Mouse (Mus musculus): ENCODE results near the gene Adgre5. TPM values are rescaled to one million over a fixed set of nuclear protein-coding genes. Genes with fewer than 3 reads are reported as not detected.

Adgre5 gene
- polyA plus RNA-seq, 1 experiment from 2014 or later: 9.2 TPM

GRCm38 (mm10) chr8:83747661-83748346 lies 6.7 kb upstream of the Adgre5 start:
- DNase-seq (ENCODE audit: extremely low spot score, low spot score): peak; percentile 36
- peaks cover 37% of the 10 kb centered on the region for H3K4me1 ChIP-seq
- no peaks in the 10 kb centered on the region for H3K36me3 ChIP-seq (replicated peaks)
- peak overlapping the region; percentile 72; the same call in 1 of the 2 replicates for H3K27ac ChIP-seq
- H3K27me3 ChIP-seq (ENCODE audit: poor library complexity, severe bottlenecking): peaks cover 66% of the 10 kb centered on the region
- peak overlapping the region; percentile 49 for H3K4me3 ChIP-seq
- no peaks in the 10 kb centered on the region for H3K9me3 ChIP-seq
- WGBS: 4% methylated on average over 28 of the region's 28 CpGs

- DNase-seq (ENCODE audit: extremely low spot score, low spot score): no peak
- H3K27me3 ChIP-seq (ENCODE audit: poor library complexity, severe bottlenecking): peaks cover 91% of the 10 kb centered on the region
- 80% methylated on average over 4 of the region's 4 CpGs for WGBS
Measured at GRCm38 (mm10) chr8:83744070-83744469, 2.9 kb upstream of the Adgre5 start.

GRCm38 (mm10) chr8:83742968-83743367 lies 1.8 kb upstream of the Adgre5 start:
- Histone ChIP-seq H3K4me3 (no peak overlapping the region), H3K4me1 (peaks cover 38% of the 10 kb centered on the region), H3K27ac (no peak overlapping the region), H3K9me3 (no peaks in the 10 kb centered on the region), H3K36me3 (replicated peaks) (no peaks in the 10 kb centered on the region), H3K27me3 (ENCODE audit: poor library complexity, severe bottlenecking) (peaks cover 85% of the 10 kb centered on the region)
- 96% methylated on average over 6 of the region's 6 CpGs for WGBS
- DNase-seq (ENCODE audit: extremely low spot score, low spot score): no peak

More at GRCm38 (mm10) chr8:83744070-83744469, 2.9 kb upstream of the Adgre5 start:
- no peaks in the 10 kb centered on the region for H3K9me3 ChIP-seq
- no peak overlapping the region for H3K27ac ChIP-seq
- peaks cover 40% of the 10 kb centered on the region for H3K4me1 ChIP-seq
- no peaks in the 10 kb centered on the region for H3K36me3 ChIP-seq (replicated peaks)
- H3K4me3 ChIP-seq: no peak overlapping the region

GRCm38 (mm10) chr8:83741849-83742655 lies 926 bp upstream of the Adgre5 start:
- H3K4me1 ChIP-seq: peaks cover 35% of the 10 kb centered on the region
- H3K36me3 ChIP-seq (replicated peaks): no peaks in the 10 kb centered on the region
- H3K4me3 ChIP-seq: peak overlapping the region; percentile 64
- 0 out of 2 replicates have a peak overlapping the region, but pooled peaks have one; percentile 80 for H3K27ac ChIP-seq
- H3K27me3 ChIP-seq (ENCODE audit: poor library complexity, severe bottlenecking): peaks cover 75% of the 10 kb centered on the region
- WGBS: 79% methylated on average over 19 of the region's 19 CpGs
- peaks cover 6% of the 10 kb centered on the region; the same call in 1 of the 2 replicates for H3K9me3 ChIP-seq
- no peak for DNase-seq (ENCODE audit: extremely low spot score, low spot score)

GRCm38 (mm10) chr8:83740586-83740975 lies 545 bp downstream of the Adgre5 start:
- no peak for DNase-seq (ENCODE audit: extremely low spot score, low spot score)
- Histone ChIP-seq H3K4me1 (peaks cover 35% of the 10 kb centered on the region), H3K9me3 (peaks cover 9% of the 10 kb centered on the region; the same call in 1 of the 2 replicates), H3K36me3 (replicated peaks) (no peaks in the 10 kb centered on the region), H3K27ac (peak overlapping the region; percentile 80), H3K4me3 (peak overlapping the region; percentile 64), H3K27me3 (ENCODE audit: poor library complexity, severe bottlenecking) (peaks cover 61% of the 10 kb centered on the region)
- WGBS: 25% methylated on average over 3 of the region's 3 CpGs

- 54% methylated on average over 8 of the region's 8 CpGs for WGBS
- H3K27ac ChIP-seq: peak overlapping the region; percentile 44; the same call in 1 of the 2 replicates
- peaks cover 35% of the 10 kb centered on the region for H3K4me1 ChIP-seq
- no peak for DNase-seq (ENCODE audit: extremely low spot score, low spot score)
- H3K4me3 ChIP-seq: peak overlapping the region; percentile 64; the same call in 1 of the 2 replicates
- H3K9me3 ChIP-seq: peaks cover 9% of the 10 kb centered on the region; the same call in 1 of the 2 replicates
- no peaks in the 10 kb centered on the region for H3K36me3 ChIP-seq (replicated peaks)
- H3K27me3 ChIP-seq (ENCODE audit: poor library complexity, severe bottlenecking): peaks cover 55% of the 10 kb centered on the region
Measured at GRCm38 (mm10) chr8:83739711-83740468, 1.2 kb downstream of the Adgre5 start.

- WGBS: 72% methylated on average over 10 of the region's 10 CpGs
- peaks cover 50% of the 10 kb centered on the region for H3K27me3 ChIP-seq (ENCODE audit: poor library complexity, severe bottlenecking)
- no peak for DNase-seq (ENCODE audit: extremely low spot score, low spot score)
Measured at GRCm38 (mm10) chr8:83738949-83739710, 2.0 kb downstream of the Adgre5 start.

GRCm38 (mm10) chr8:83737852-83738562 lies 3.1 kb downstream of the Adgre5 start:
- Histone ChIP-seq H3K27ac (no peak overlapping the region), H3K4me1 (peaks cover 39% of the 10 kb centered on the region), H3K36me3 (replicated peaks) (no peaks in the 10 kb centered on the region), H3K27me3 (ENCODE audit: poor library complexity, severe bottlenecking) (peaks cover 49% of the 10 kb centered on the region), H3K9me3 (peaks cover 9% of the 10 kb centered on the region; the same call in 1 of the 2 replicates), H3K4me3 (no peak overlapping the region)
- WGBS: 74% methylated on average over 4 of the region's 4 CpGs
- no peak for DNase-seq (ENCODE audit: extremely low spot score, low spot score)

More at GRCm38 (mm10) chr8:83738949-83739710, 2.0 kb downstream of the Adgre5 start:
- Histone ChIP-seq H3K36me3 (replicated peaks) (no peaks in the 10 kb centered on the region), H3K4me1 (peaks cover 38% of the 10 kb centered on the region), H3K9me3 (peaks cover 9% of the 10 kb centered on the region; the same call in 1 of the 2 replicates), H3K4me3 (0 out of 2 replicates have a peak overlapping the region, but pooled peaks have one; percentile 2), H3K27ac (peak overlapping the region; percentile 44; the same call in 1 of the 2 replicates)

GRCm38 (mm10) chr8:83737346-83737745 lies 3.8 kb downstream of the Adgre5 start:
- Histone ChIP-seq H3K4me1 (peaks cover 39% of the 10 kb centered on the region), H3K4me3 (no peak overlapping the region), H3K9me3 (peaks cover 9% of the 10 kb centered on the region; the same call in 1 of the 2 replicates), H3K36me3 (replicated peaks) (no peaks in the 10 kb centered on the region), H3K27me3 (ENCODE audit: poor library complexity, severe bottlenecking) (peaks cover 42% of the 10 kb centered on the region), H3K27ac (no peak overlapping the region)
- WGBS: 88% methylated on average over 4 of the region's 4 CpGs
- no peak for DNase-seq (ENCODE audit: extremely low spot score, low spot score)

GRCm38 (mm10) chr8:83736681-83737080 lies 4.4 kb downstream of the Adgre5 start:
- no peaks in the 10 kb centered on the region for H3K36me3 ChIP-seq (replicated peaks)
- H3K9me3 ChIP-seq: peaks cover 9% of the 10 kb centered on the region; the same call in 1 of the 2 replicates
- 93% methylated on average over 4 of the region's 4 CpGs for WGBS
- H3K4me3 ChIP-seq: no peak overlapping the region
- no peak overlapping the region for H3K27ac ChIP-seq
- no peak for DNase-seq (ENCODE audit: extremely low spot score, low spot score)
- H3K4me1 ChIP-seq: peaks cover 38% of the 10 kb centered on the region
- peaks cover 36% of the 10 kb centered on the region for H3K27me3 ChIP-seq (ENCODE audit: poor library complexity, severe bottlenecking)

- H3K36me3 ChIP-seq (replicated peaks): no peaks in the 10 kb centered on the region
- H3K27ac ChIP-seq: no peak overlapping the region
- no peak for DNase-seq (ENCODE audit: extremely low spot score, low spot score)
- peaks cover 16% of the 10 kb centered on the region for H3K4me1 ChIP-seq
- H3K9me3 ChIP-seq: peaks cover 9% of the 10 kb centered on the region; the same call in 1 of the 2 replicates
- no peak overlapping the region for H3K4me3 ChIP-seq
- 89% methylated on average over 6 of the region's 6 CpGs for WGBS
- peaks cover 5% of the 10 kb centered on the region; the same call in 1 of the 2 replicates for H3K27me3 ChIP-seq (ENCODE audit: poor library complexity, severe bottlenecking)
Measured at GRCm38 (mm10) chr8:83732919-83733318, 8.2 kb downstream of the Adgre5 start.

All from forebrain, embryonic 10.5 days (tissue).